Mouse (Mus musculus): ENCODE data around the gene Arhgap23.

The Arhgap23 gene

DNA sequence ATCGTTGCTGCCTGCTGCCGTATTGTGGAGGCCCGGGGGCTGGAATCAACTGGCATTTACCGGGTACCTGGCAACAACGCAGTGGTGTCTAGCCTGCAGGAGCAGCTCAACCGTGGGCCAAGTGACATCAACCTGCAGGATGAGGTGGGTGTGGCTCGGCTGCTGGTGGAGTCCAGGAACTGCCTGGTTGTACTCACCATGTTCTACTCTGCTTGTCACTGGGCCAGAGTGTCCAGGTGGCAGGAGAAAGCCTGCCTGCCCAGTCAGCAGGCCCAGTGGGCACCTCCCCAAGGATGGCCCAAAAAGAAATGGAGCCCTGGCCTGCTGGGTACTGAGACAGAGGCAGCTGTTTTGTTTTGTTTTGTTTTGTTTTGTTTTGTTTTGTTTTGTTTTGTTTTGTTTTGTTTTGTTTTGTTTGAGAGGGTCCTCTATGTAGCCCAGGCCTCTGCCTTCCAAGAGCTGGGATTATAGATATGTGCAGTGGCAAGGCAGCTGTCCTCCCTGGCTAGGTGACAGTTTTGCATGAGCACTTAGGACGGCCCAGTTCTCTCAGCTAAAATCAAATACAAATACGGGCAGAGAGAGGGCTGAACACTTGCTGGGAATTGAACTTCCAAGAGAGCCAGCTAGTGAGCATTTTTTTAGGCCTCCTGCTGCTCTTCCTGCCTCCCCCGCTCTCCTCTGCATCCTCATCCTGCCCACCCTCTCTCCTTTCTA is 51.3 kb downstream of the Arhgap23 start:
- DNase-seq (ENCODE audit: low spot score): no peak

GRCm38 (mm10) chr11:97468639-97469287 is 53.4 kb downstream of the Arhgap23 start:
- DNase-seq (ENCODE audit: low spot score): peak; percentile 95

DNA sequence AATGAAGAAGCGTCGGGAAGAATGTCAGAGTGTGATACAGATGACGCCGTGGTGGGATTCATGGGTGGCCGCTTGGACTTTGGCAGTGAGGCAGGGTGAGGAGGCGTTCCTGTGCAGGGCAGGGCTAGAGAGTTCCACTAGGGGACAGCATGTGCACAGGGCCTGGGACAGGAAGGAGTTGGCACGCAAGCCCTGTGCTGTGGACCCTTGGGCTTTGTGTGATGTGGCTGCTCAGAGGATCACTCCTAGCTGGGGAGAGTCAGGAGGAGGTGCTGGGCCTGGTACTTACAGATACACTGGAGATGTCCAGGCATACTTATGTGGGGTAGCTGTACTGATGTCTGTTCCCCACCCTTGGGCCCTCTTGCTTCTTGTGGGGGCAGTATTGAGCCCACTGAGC is 54.5 kb downstream of the Arhgap23 start:
- DNase-seq (ENCODE audit: low spot score): no peak

GRCm38 (mm10) chr11:97471276-97471675 is 55.9 kb downstream of the Arhgap23 start:
- no peak for DNase-seq (ENCODE audit: low spot score)

- peak; percentile 95 for DNase-seq (ENCODE audit: low spot score)
These were observed 61.2 kb downstream of the Arhgap23 start for GRCm38 (mm10) chr11:97476334-97477095.

DNA sequence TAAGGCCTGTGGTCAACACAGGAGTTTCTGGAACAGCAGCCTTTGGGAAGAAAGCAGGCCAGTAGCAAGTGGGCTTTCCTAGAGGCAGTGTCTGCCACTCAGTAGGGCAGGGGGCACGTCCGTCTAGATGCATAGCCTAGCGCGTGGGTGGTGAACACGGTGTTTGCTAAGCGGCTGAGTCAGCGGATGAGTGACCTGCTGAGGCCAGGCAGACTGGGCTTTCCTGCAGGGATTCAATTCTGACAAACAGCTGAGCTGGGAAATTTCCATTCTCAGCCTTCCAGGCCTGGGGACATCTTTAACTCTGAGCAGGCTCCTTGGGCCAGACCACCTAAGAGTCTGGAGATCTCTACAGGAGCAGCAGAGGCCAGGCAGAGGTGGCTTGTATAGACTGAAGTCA is 62.1 kb downstream of the Arhgap23 start:
- DNase-seq (ENCODE audit: low spot score): no peak

GRCm38 (mm10) chr11:97478345-97478744 is 63.0 kb downstream of the Arhgap23 start:
- DNase-seq (ENCODE audit: low spot score): no peak

GRCm38 (mm10) chr11:97479085-97479484 is 63.8 kb downstream of the Arhgap23 start:
- DNase-seq (ENCODE audit: low spot score): no peak

DNA sequence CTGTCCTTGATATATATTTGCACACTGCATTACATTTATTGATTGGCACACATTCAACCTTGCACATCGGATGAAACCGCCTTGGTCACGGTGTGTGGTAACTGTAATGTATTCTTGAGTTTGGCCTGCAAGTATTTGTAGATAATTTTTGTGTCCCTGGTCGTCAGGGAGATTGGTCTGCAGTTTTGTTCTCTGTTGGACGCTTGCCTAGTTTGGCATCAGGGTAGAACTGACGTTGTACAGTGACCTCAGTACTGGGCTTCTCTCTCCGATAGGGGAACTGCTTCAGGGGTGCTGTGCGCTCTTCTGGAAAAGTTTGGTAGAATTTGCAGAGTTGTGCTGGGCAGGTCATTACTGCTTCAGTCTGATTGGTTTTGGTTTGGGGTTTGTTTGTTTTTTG is 64.5 kb downstream of the Arhgap23 start:
- no peak for DNase-seq (ENCODE audit: low spot score)

DNA sequence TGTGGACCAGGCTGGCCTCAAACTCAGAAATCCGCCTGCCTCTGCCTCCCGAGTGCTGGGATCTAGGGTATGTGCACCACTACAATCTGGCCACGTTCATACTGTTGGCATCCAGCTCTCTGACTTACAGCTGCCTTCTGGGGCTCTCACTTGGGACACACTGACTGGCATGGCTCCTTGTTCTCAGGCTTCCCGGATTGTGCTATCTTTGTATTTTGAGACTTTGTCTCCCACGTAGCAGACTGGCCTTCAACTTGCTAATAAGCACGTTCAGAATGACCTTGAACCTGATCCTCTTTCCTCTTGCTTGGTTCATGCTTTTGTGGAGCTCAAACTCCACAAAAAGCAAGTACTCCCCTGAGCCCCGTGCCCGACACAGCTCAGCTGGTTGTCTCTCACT is 70.3 kb downstream of the Arhgap23 start:
- no peak for DNase-seq (ENCODE audit: low spot score)

GRCm38 (mm10) chr11:97487656-97488055 is 72.3 kb downstream of the Arhgap23 start:
- no peak for DNase-seq (ENCODE audit: low spot score)

DNA sequence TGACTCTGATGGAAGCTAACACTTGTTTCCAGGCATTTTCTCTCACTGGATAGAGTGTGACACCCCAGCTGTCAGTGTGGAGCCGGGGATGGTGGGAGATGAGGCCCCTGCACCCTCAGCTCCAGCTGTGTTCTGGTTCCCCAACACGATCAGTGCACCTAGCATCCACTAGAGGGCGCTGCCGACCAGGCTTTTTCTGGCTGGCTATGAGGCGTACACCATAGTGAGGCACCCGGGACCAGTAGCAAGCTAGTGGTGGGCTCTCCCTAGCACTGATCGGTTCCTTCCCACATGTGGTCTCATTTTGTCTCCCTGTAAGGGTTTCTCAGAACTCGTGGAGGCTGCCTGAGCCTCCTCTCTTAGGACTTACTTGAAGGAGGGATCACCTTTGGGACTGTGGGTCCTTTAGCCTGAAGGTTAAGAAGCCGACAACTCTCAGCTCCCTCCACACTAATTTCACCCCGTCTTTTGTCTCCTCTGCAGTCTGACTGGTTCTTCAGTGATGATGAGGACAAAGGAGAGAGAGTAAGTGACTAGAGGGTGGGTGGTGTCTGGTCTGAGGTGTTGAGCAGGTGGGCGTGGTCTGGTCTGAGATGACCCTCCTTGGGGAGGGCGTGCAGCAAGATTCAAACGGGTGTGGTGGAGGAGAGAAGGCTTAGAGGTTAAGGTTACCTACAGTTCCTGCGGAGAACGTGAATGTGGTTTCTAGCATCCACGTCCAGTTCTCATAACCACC is 74.4 kb downstream of the Arhgap23 start:
- DNase-seq (ENCODE audit: low spot score): peak; percentile 95

DNA sequence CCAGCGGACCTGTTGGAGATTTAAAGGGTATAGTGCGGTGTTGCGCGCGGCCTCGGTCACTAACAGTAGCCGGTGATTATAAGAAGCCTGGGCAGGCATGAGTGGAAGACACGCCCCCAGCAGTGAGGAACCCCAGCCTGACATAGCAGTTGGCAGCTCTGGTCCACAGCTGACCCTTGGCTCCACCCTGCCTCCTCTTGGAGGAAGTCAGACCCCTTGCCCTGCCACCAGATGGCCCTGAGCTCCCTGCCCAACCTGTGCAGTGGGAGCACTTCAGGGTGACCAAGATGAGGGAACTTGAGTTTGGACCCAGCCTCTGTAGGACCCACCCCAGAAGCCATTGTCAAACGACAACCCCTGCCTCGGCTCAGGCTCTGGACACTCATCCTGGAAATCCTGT is 76.3 kb downstream of the Arhgap23 start:
- DNase-seq (ENCODE audit: low spot score): no peak

DNA sequence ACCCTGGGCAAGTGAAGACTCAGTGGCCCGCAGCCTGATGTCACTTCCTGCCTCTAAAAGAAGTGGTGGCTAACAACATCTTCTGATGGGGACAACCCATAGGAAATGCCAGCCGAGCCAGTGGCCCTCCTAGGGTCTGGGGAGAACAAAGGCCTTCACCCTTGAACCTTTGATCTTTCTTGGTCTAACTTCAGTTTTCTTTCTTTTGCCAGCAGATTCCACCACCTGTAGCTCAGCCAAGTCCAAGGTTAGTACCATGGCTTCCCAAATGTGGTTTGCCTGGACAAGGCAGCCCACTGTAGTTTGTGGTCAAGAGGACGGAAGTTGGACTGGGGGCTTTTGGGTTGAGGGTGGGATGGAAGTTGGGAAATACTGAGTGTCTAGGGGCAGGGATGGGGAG is 77.5 kb downstream of the Arhgap23 start:
- DNase-seq (ENCODE audit: low spot score): no peak

- DNase-seq (ENCODE audit: low spot score): no peak
These were observed 82.2 kb downstream of the Arhgap23 start for GRCm38 (mm10) chr11:97497543-97497942.

DNA sequence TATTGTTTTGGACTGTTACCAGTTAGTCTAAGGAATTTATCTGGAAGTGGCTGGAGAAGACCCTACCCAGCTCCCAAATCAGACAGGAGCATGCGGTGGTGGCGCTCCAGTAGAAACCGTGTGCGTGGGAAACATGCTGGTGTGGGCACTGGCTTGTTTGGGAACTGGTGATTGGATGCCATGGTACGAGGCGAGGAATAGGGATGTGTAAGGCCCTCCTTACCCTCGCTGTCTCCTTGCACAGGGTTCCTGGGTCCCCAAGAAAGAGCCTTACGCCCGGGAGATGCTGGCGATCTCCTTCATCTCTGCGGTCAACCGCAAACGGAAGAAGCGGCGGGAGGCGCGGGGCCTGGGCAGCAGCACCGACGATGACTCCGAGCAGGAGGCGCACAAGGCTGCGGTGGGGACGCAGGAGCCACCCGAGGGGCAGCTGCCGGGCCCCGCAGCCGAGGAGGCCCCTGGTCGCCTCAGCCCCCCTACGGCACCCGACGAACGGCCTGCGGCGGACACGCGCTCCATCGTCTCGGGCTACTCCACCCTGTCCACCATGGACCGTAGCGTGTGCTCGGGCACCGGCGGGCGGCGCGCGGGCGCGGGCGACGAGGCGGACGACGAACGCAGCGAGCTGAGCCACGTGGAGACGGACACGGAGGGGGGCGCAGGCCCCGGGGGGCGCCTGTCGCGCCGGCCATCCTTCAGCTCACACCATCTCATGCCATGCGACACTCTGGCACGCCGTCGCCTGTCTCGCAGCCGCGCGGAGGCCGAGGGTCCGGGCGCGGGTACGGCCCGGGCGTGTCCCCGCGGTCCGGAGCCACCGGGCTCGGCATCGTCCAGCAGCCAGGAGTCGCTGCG is 84.8 kb downstream of the Arhgap23 start, which contains the start of gene 4933428G20Rik:
Gene 4933428G20Rik, minus strand, starts transcription at position 476 of the 855 bp plus-strand sequence.
- no peak for DNase-seq (ENCODE audit: low spot score)

- peak; percentile 53 for DNase-seq (ENCODE audit: low spot score)
These were observed 85.6 kb downstream of the Arhgap23 start for GRCm38 (mm10) chr11:97500720-97501448.

GRCm38 (mm10) chr11:97502383-97502782 is 87.0 kb downstream of the Arhgap23 start:
- no peak for DNase-seq (ENCODE audit: low spot score)

DNA sequence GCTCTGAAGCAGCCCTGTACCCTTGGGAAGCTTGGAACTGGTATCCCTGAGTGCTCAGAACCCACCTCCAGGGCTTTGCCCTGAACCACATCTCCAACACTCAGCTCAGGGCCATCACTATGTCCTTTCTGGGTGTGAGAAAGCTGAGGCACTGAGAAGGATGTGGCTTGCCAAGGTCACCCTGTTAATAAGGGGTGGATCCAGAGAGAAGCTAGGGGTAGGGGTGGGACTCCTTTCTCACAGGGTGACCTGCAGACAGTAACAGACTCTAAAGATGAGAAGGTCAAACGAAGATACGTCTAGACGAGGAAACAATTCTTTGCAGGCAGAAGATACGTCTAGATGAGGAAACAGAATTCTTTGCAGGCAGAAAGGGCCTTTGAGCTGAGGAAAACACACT is 87.5 kb downstream of the Arhgap23 start:
- no peak for DNase-seq (ENCODE audit: low spot score)

DNA sequence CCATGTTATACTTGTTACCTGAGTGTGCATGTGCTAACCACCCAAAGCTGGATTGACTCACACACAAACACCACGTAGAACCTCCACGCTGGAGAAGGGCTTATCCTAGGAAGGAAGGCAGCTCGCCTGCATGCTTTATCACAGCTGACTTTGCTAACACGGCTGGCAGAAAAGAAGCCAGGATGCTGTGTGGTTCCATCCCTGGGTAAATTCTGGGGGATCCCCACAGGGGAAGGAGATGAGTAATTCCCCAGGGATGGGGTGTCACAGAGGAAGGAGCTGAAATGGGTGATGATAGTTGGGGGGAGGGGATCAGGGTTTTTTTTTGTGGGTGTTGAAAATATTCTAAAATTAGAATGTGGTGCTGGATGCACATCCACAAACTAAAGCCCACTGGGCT is 90.5 kb downstream of the Arhgap23 start:
- DNase-seq (ENCODE audit: low spot score): no peak

DNA sequence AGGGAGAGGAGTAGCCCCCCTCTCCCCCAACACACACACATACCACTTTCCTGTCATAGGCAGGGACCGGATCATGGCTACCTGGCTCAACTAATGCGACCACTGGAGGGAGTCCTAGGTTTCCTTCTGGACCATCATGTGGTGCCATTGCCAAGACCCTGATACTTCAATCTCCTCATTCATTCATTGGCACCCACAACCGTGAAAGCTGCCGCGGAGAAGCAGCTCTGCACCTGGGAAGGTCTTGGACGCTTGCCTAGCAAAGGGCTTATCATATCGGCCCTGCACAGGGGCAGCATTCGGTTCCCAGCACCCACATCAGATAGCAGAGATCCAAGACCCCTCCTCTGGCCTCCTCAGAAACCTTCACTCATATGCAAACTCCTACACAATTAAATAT is 91.0 kb downstream of the Arhgap23 start:
- no peak for DNase-seq (ENCODE audit: low spot score)
